In genomic region chr10:44256624-44257023, GRCm38 (mm10) we compare ENCODE assay signal across 9 mouse cellular contexts. TPM values are rescaled to one million over a fixed set of nuclear protein-coding genes. Genes with fewer than 3 reads are reported as not detected.
DNase-seq lines count a peak whose midpoint lies in the region; ATAC-seq lines count a peak whose summit lies in the region.
"Had no signal": no experiment of that assay in that cellular context is flagged by ENCODE, and none has a peak within 500 bp of the region (broad histone marks: within the 10 kb centered on the region; RNA-seq: fewer than 3 reads in every experiment).

No protein-coding gene starts in this region.

- no peaks in the 10 kb centered on the region for H3K27me3 ChIP-seq in kidney, embryonic 14.5 days (ENCODE audit: control insufficient read depth, insufficient read depth, low read length)
- H3K27me3 ChIP-seq: embryonic facial prominence, embryonic 13.5 days had no signal

- intact Hi-C loops in left cerebral cortex, postnatal 14 days (cut with DNase I) = no loop called here

- no peaks in the 10 kb centered on the region for H3K9me3 ChIP-seq in kidney, embryonic 14.5 days (ENCODE audit: control insufficient read depth, low read length)
- H3K9me3 ChIP-seq: embryonic facial prominence, embryonic 13.5 days had no signal

- H3K4me3 ChIP-seq in kidney, embryonic 14.5 days (ENCODE audit: low read length) = no peak overlapping the region
- H3K4me3 ChIP-seq: embryonic facial prominence, embryonic 13.5 days had no signal

- no peak overlapping the region for H3K4me2 ChIP-seq in kidney, embryonic 14.5 days (replicated peaks; ENCODE audit: low read depth, low read length)
- H3K4me2 ChIP-seq: embryonic facial prominence, embryonic 13.5 days had no signal

- ATAC-seq in kidney, embryonic 14.5 days (ENCODE audit: low FRiP score, low TSS enrichment) = no peak

- no peaks in the 10 kb centered on the region for H3K4me1 ChIP-seq in kidney, embryonic 14.5 days (ENCODE audit: control insufficient read depth, insufficient read depth, low read length)
- H3K4me1 ChIP-seq: embryonic facial prominence, embryonic 13.5 days had no signal

- peak; percentile 37 for DNase-seq in embryo, embryonic 10.5 days (ENCODE audit: low spot score)
- no peak for DNase-seq in embryo, embryonic 10 days (ENCODE audit: low spot score)
- peak; percentile 34 to 41 for DNase-seq in left cerebral cortex, postnatal 14 days (ENCODE audit: low spot score in 2 of 2)
- no peak for DNase-seq in left cerebral cortex, adult 8-10 months (ENCODE audit: low spot score in 2 of 2)
- DNase-seq in A20 (ENCODE audit: low read depth, low spot score) (peak; percentile 55), ZHBTc4 (ENCODE audit: low read depth, low spot score) (peak; percentile 57)
- no peak for DNase-seq in heart, postnatal 4 days

- WGBS in kidney, embryonic 14.5 days = 44% methylated on average over 7 of the region's 7 CpGs

- no peaks in the 10 kb centered on the region for H3K36me3 ChIP-seq in kidney, embryonic 14.5 days (ENCODE audit: control insufficient read depth, insufficient read depth, low read length)
- H3K36me3 ChIP-seq: embryonic facial prominence, embryonic 13.5 days had no signal

- no peak overlapping the region for H3K27ac ChIP-seq in kidney, embryonic 14.5 days (ENCODE audit: low read depth, low read length)
- H3K27ac ChIP-seq: embryonic facial prominence, embryonic 13.5 days had no signal

- H3K9ac ChIP-seq in kidney, embryonic 14.5 days (ENCODE audit: low read depth, low read length) = no peak overlapping the region
- H3K9ac ChIP-seq: embryonic facial prominence, embryonic 13.5 days had no signal

RNA-seq across cellular contexts. Expression of gene Atg5, which starts 11.5 kb away (rescaled TPM):
- total RNA-seq in left cerebral cortex, postnatal 14 days (2021) = 10 to 100 TPM; 21.2 to 21.4 TPM
- total RNA-seq in left cerebral cortex, adult 8-10 months (2022) = 10 to 100 TPM; 18.3 to 21.2 (median 19.2) TPM
- total RNA-seq in heart, postnatal 4 days (2021) = 10 to 100 TPM; 15.6 to 15.7 TPM
- 50.2 and 56.3 TPM in 2 replicates for polyA plus RNA-seq in kidney, embryonic 14.5 days (2014; fragmentation: Nextera tagmentation; extraction: Ambion mirVana)

Comparison
In these comparisons a context has a peak if more than half of its experiments do, and no peak if none do; other contexts are left out.
1. DNase-seq: peak in embryo, embryonic 10.5 days (single experiment), left cerebral cortex, postnatal 14 days (2 of 2), A20 (single experiment) and ZHBTc4 (single experiment); none in embryo, embryonic 10 days (single experiment), left cerebral cortex, adult 8-10 months (0 of 2) and heart, postnatal 4 days (single experiment).